Mouse (Mus musculus): ENCODE measurements around the gene Ctrc.
A peak's percentile ranks its signal among the peaks of the same experiment; 100 is the strongest.
"Not testable (repeated sequence)": the region's sequence is repeated elsewhere in the genome, so short reads cannot be mapped to it uniquely, and the experiment has no call there.

The Ctrc gene

DNA sequence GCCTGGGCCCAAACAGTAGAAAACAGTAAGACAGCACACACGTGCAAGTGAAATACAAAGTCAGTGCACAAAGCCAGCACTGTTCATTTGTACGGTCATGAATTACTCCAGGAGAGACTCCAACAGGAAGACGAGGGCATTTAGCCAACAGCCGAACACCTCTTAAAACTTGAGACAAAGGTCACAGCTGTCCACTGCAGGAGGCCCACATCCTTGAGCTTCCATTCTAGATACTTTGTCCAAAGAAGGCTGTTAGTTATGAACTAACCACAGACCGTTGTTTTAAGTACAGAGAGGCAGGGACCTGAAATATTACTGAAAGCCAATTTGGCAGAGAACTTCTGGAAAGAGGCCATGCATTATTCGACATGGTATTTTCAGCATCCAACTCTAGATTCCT, 59.1 kb downstream of the Ctrc start:
- no peak for DNase-seq (ENCODE audit: low spot score in 2 of 2)

DNA sequence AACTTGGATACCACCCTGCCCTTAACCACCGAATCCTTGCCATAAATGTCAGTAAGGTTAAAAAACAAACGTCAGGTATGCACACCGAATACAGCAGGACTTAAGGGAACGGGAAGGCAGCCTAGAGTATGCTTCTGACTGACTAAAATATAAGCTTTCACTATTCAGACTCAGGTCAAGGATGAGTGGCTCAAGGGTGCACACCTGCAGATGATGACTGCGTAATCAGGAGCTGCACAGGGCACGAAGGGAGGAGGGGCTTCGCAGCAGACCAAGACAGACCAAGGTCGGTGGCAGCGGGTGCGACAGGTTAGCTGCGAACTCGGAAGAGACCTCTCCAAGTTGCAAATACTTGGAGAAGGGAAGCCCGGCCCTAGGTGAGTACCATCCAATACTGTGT, 60.0 kb downstream of the Ctrc start:
- no peak for DNase-seq (ENCODE audit: low spot score in 2 of 2)

DNA sequence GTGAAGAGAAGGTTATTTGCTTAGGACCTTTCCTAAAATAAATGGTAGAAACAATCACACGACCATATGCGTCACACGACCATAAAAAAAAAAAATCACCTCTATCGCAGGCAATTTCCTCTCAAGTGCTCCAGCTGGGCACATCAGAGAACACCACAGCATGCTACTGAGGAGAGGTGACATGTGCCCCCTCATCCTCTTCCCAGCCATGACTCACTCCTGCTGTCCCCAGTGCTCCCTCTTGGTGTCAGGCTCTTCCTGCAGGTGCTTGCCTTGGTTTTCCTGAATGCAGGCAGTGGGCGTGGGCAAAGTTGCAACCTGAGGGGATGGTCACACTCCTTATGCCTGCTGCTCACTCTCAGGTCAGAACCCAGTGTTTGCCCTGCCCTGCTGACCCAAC, 61.3 kb downstream of the Ctrc start:
- no peak for DNase-seq (ENCODE audit: low spot score in 2 of 2)

- no peak for DNase-seq (ENCODE audit: low spot score in 2 of 2)
These were observed 64.8 kb downstream of the Ctrc start for GRCm38 (mm10) chr4:141781201-141781985.

GRCm38 (mm10) chr4:141779828-141780227, 66.3 kb downstream of the Ctrc start:
- no peak for DNase-seq (ENCODE audit: low spot score in 2 of 2)

DNA sequence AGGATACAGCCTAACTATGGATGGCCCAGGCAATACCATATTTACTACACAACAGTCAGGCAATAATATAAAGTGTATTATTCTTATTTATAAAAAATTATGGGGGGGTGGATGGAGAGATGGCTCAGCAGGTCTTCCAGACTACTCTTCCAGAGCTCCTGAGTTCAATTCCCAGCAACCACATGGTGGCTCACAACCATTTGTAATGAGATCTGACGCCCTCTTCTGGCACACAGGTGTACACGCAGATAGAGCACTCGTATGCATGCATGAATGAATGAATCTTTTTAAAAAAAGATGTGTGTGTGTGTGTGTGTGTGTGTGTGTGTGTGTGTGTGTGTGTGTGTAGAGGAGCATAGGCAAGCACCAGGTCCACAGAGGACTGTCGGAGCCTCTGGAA, 73.1 kb downstream of the Ctrc start:
- not testable (repeated sequence) for DNase-seq (ENCODE audit: low spot score in 2 of 2)

- no peak for DNase-seq (ENCODE audit: low spot score in 2 of 2)
These were observed 74.3 kb downstream of the Ctrc start for GRCm38 (mm10) chr4:141771823-141772222.

GRCm38 (mm10) chr4:141769501-141770160, 76.5 kb downstream of the Ctrc start:
- DNase-seq (ENCODE audit: low spot score in 2 of 2), result no peak

DNA sequence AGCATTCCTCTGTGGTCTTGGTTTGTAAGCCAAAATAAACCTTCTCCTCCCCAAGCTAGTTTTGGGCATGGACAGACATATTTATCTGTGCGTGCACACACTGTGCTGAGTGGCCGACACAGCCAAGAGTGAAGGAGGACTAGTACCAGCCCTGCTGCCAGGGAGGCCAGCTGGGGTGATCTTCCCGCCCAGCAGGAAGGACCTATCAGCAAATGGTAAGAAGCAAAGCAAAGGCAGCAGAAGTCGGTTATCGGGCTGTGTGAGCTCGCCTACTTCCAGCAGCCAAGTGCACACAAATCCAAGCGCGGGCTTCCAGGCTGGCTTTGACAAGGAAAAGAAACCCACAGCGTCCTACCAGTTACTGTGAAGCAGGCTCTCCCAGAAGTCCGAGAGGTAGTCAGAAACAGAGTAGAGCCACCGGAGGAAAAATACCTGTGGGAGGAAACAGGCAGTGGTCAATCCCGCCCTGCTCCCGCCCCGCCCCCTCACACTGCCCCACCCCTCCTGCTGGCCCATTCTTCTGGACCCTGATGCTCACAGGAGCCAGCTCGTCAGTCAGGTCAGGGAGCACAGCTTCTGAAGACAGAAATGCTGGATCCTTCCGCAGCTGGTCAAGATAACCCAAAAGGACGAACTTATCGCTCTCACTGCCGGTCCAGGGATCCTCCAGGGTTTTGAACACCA, 78.7 kb downstream of the Ctrc start:
- peak; percentile 38 to 50 for DNase-seq (ENCODE audit: low spot score in 2 of 2)

DNA sequence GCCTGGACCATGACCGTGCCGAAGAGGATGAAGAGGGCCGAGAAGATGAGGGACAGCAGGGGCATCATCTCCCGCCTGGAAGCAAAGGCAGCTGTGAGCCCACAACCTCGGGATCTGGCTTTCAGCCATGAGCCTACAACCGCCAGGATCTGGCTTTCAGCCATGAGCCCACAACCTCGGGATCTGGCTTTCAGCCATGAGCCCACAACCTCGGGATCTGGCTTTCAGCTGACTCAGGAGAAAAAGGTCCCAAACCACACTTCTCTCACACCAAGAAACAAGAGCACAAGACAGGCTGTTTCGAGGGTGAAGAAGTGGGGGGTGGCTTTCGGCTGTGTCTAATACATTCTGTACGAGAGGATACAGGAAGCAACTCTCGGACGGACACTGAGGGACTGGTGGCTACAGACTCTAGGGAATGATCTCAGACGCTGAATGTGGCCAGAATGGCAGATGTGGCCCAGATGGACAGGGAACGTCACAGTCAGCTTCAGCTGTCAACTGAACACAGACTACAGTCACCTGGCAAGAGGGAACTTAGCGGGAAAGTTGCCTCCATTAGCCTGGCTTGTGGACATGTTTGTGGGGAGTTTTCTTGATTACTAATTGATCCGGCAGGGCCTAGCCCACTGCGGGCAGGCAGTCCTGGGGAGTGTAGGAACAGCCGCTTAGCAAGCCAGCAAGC, 79.3 kb downstream of the Ctrc start:
- no peak for DNase-seq (ENCODE audit: low spot score in 2 of 2)

DNA sequence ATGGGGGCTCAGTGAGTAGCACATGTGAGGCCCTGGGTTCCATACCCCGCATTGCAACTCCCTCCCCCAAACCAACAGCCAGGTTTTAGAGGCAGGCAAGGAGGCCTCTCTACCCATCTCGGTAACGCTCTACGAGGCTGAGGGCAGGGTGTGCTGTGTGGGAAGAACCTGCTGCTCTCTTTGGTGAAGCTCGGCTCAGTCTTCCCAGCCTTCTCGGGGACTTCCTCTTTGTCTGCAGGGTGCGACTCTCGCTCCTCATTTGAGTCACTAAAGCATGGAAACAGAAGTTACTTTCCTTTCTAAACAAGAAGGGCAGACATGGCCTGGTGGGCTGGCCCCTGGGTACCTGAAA, 79.9 kb downstream of the Ctrc start:
- DNase-seq (ENCODE audit: low spot score in 2 of 2), result peak; percentile 60 to 66

- DNase-seq (ENCODE audit: low spot score in 2 of 2), result no peak
These were observed 81.2 kb downstream of the Ctrc start for GRCm38 (mm10) chr4:141765008-141765407.
